In the genomic region with DNA sequence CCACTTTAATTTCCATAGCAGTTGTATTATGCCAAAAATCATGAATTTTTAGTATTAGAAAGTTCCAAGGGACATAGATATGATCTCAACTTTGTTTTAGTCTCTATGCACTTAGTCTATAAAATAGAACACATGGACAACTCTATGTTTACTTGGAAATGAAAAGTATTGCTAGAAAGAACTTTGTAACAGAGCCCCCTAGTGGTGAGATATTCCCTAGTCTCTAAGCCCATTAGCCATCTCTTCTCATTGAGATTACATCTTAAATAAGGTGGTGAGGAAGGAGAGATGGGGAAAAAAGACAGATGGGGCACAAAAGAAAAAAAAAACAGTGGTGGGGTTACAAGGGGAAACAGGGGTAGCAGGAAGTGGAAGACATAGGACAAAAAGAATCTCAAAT, we compare ENCODE assay signal across 16 mouse cellular contexts. TPM values are rescaled to one million over a fixed set of nuclear protein-coding genes. Genes with fewer than 3 reads are reported as not detected.
DNase-seq lines count a peak whose midpoint lies in the region; ATAC-seq and TF ChIP-seq lines count a peak whose summit lies in the region.
"Had no signal": no experiment of that assay in that cellular context is flagged by ENCODE, and none has a peak within 500 bp of the region (broad histone marks: within the 10 kb centered on the region; RNA-seq: fewer than 3 reads in every experiment).

No protein-coding gene starts in this region.

- H3K9ac ChIP-seq in heart, adult 2 months (ENCODE audit: low read depth, low read length) = no peak overlapping the region
- no peak overlapping the region for H3K9ac ChIP-seq in liver, adult 2 months (ENCODE audit: low read depth, low read length)
- no peak overlapping the region for H3K9ac ChIP-seq in liver, embryonic 12.5 days
- H3K9ac ChIP-seq in forebrain, embryonic 12.5 days = no peak overlapping the region
- no peak overlapping the region for H3K9ac ChIP-seq in forebrain, embryonic 15.5 days (replicated peaks)

- H3K4me3 ChIP-seq in heart, adult 2 months = no peak overlapping the region
- no peak overlapping the region for H3K4me3 ChIP-seq in heart, embryonic 10.5 days
- H3K4me3 ChIP-seq in liver, adult 2 months (ENCODE audit: insufficient read depth, low read depth, low read length) = no peak overlapping the region
- no peak overlapping the region for H3K4me3 ChIP-seq in liver, embryonic 12.5 days
- H3K4me3 ChIP-seq in forebrain, embryonic 12.5 days (replicated peaks) = no peak overlapping the region
- no peak overlapping the region for H3K4me3 ChIP-seq in forebrain, embryonic 15.5 days
- H3K4me3 ChIP-seq: myocyte had no signal

- H3K27ac ChIP-seq in heart, adult 2 months = no peak overlapping the region
- H3K27ac ChIP-seq in heart, embryonic 10.5 days = no peak overlapping the region
- no peak overlapping the region for H3K27ac ChIP-seq in liver, adult 2 months (replicated peaks; ENCODE audit: insufficient read depth, low read depth, low read length)
- no peak overlapping the region for H3K27ac ChIP-seq in liver, embryonic 12.5 days
- no peak overlapping the region for H3K27ac ChIP-seq in forebrain, embryonic 12.5 days
- no peak overlapping the region for H3K27ac ChIP-seq in forebrain, embryonic 15.5 days (replicated peaks)

- intact Hi-C loops in heart, adult 2 months (cut with DNase I) = no loop called here

- no peaks in the 10 kb centered on the region for H3K27me3 ChIP-seq in heart, adult 2 months (ENCODE audit: control insufficient read depth, insufficient read depth, low read length)
- H3K27me3 ChIP-seq in heart, embryonic 10.5 days (ENCODE audit: insufficient read depth, poor library complexity, severe bottlenecking) = no peaks in the 10 kb centered on the region
- H3K27me3 ChIP-seq in liver, adult 2 months (ENCODE audit: control insufficient read depth, insufficient read depth, low read length) = no peaks in the 10 kb centered on the region
- no peaks in the 10 kb centered on the region for H3K27me3 ChIP-seq in liver, embryonic 12.5 days (replicated peaks)
- H3K27me3 ChIP-seq in forebrain, embryonic 12.5 days = no peaks in the 10 kb centered on the region
- H3K27me3 ChIP-seq in forebrain, embryonic 15.5 days = no peaks in the 10 kb centered on the region

- no peak for DNase-seq in heart, adult 2 months
- no peak for DNase-seq in heart, embryonic 10.5 days (ENCODE audit: low spot score)
- DNase-seq in liver, adult 2 months (ENCODE audit: extremely low read depth, low read depth, low spot score) = peak; percentile 14
- DNase-seq in ES-CJ7 (ENCODE audit: low read depth, low spot score) = peak; percentile 30
- DNase-seq: cerebellum, postnatal 36 days; gastrocnemius, postnatal 36 days; lung, postnatal 4 days had no signal

- H3K9me3 ChIP-seq in heart, embryonic 10.5 days = no peaks in the 10 kb centered on the region
- H3K9me3 ChIP-seq in liver, embryonic 12.5 days (replicated peaks) = no peaks in the 10 kb centered on the region
- no peaks in the 10 kb centered on the region for H3K9me3 ChIP-seq in forebrain, embryonic 12.5 days
- H3K9me3 ChIP-seq in forebrain, embryonic 15.5 days = no peaks in the 10 kb centered on the region

- H3K4me1 ChIP-seq in heart, adult 2 months (ENCODE audit: control insufficient read depth, insufficient read depth, low read length) = no peaks in the 10 kb centered on the region
- H3K4me1 ChIP-seq in heart, embryonic 10.5 days = no peaks in the 10 kb centered on the region
- no peaks in the 10 kb centered on the region for H3K4me1 ChIP-seq in liver, adult 2 months (ENCODE audit: control insufficient read depth, insufficient read depth, low read length)
- H3K4me1 ChIP-seq in liver, embryonic 12.5 days = no peaks in the 10 kb centered on the region
- no peaks in the 10 kb centered on the region for H3K4me1 ChIP-seq in forebrain, embryonic 12.5 days
- H3K4me1 ChIP-seq in forebrain, embryonic 15.5 days = no peaks in the 10 kb centered on the region

- no peak for ATAC-seq in liver, embryonic 12.5 days
- peak; percentile 50; the same call in 1 of the 2 replicates for ATAC-seq in granulocyte monocyte progenitor cell, adult 5-6 weeks (replicated peaks; ENCODE audit: poor library complexity, severe bottlenecking)
- ATAC-seq in forebrain, embryonic 12.5 days (ENCODE audit: low FRiP score) = no peak
- no peak for ATAC-seq in forebrain, embryonic 15.5 days (replicated peaks)

- H3K36me3 ChIP-seq in heart, adult 2 months (ENCODE audit: control insufficient read depth, insufficient read depth, low read length) = no peaks in the 10 kb centered on the region
- no peaks in the 10 kb centered on the region for H3K36me3 ChIP-seq in heart, embryonic 10.5 days
- H3K36me3 ChIP-seq in liver, adult 2 months (ENCODE audit: control insufficient read depth, insufficient read depth, low read length) = no peaks in the 10 kb centered on the region
- H3K36me3 ChIP-seq in liver, embryonic 12.5 days = no peaks in the 10 kb centered on the region
- no peaks in the 10 kb centered on the region for H3K36me3 ChIP-seq in forebrain, embryonic 12.5 days (replicated peaks)
- H3K36me3 ChIP-seq in forebrain, embryonic 15.5 days = no peaks in the 10 kb centered on the region
- H3K36me3 ChIP-seq: G1E had no signal

- TF ChIP-seq CTCF in heart, adult 2 months (IDR thresholded peaks at IDR 0.05) = peak; percentile 59
- TF ChIP-seq CTCF in liver, adult 2 months (IDR thresholded peaks at IDR 0.05; ENCODE audit: low read depth, low read length) = peak; percentile 31; the same call in 1 of the 2 replicates

- TF ChIP-seq POLR2A in heart, adult 2 months (IDR thresholded peaks at IDR 0.05; ENCODE audit: insufficient read depth, low read depth, low read length) = no peak
- TF ChIP-seq POLR2A in liver, adult 2 months (IDR thresholded peaks at IDR 0.05; ENCODE audit: extremely low read depth, insufficient read depth, low read length) = no peak

- no peaks in the 10 kb centered on the region for H3K79me2 ChIP-seq in heart, adult 2 months (replicated peaks; ENCODE audit: control insufficient read depth, insufficient read depth, low read length)
- no peaks in the 10 kb centered on the region for H3K79me2 ChIP-seq in liver, adult 2 months (ENCODE audit: control insufficient read depth, insufficient read depth, low read length)

- no peak overlapping the region for H3K4me2 ChIP-seq in liver, embryonic 12.5 days
- no peak overlapping the region for H3K4me2 ChIP-seq in forebrain, embryonic 12.5 days
- H3K4me2 ChIP-seq in forebrain, embryonic 15.5 days (replicated peaks) = no peak overlapping the region

- TF ChIP-seq EP300 in heart, adult 2 months (IDR thresholded peaks at IDR 0.05; ENCODE audit: insufficient read depth, low read depth, low read length) = no peak

RNA-seq across cellular contexts. Expression of gene Olfr469, which starts 5.9 kb away (rescaled TPM):
- total RNA-seq in heart, adult 2 months (2021) = not detected
- polyA plus RNA-seq in heart, adult 2 months (2012; rRNA removed) = not detected in 2 replicates
- not detected in 2 replicates for polyA plus RNA-seq in heart, embryonic 10.5 days (2016; fragmentation: Nextera tagmentation; extraction: Ambion mirVana)
- not detected in 2 replicates for total RNA-seq in liver, adult 2 months (2014; rRNA removed)
- polyA plus RNA-seq in liver, adult 2 months (2012; rRNA removed) = not detected in 2 replicates
- polyA plus RNA-seq in liver, embryonic 12.5 days (2016; fragmentation: Nextera tagmentation; extraction: Ambion mirVana) = not detected in 2 replicates
- not detected in 2 replicates for total RNA-seq in granulocyte monocyte progenitor cell, adult 5-6 weeks (2014; fragmentation: Nextera tagmentation)
- total RNA-seq in granulocyte monocyte progenitor cell, adult 5-6 weeks (2017) = not detected in 2 replicates
- polyA plus RNA-seq in forebrain, embryonic 12.5 days (2016; fragmentation: Nextera tagmentation; extraction: Ambion mirVana) = not detected in 2 replicates
- not detected in 2 replicates for polyA plus RNA-seq in forebrain, embryonic 15.5 days (2015; fragmentation: Nextera tagmentation; extraction: Ambion mirVana)
- total RNA-seq: gastrocnemius, postnatal 36 days; hematopoietic stem cell, adult 5-6 weeks; left cerebral cortex, postnatal 36 days had no signal
- polyA plus RNA-seq: G1E; large intestine, adult 2 months; myocyte had no signal

RNA-seq across cellular contexts. Expression of gene Olfr467, which starts 7.4 kb away (rescaled TPM):
- not detected for total RNA-seq in heart, adult 2 months (2021)
- polyA plus RNA-seq in heart, adult 2 months (2012; rRNA removed) = not detected in 2 replicates
- polyA plus RNA-seq in heart, embryonic 10.5 days (2016; fragmentation: Nextera tagmentation; extraction: Ambion mirVana) = not detected in 2 replicates
- total RNA-seq in liver, adult 2 months (2014; rRNA removed) = not detected in 2 replicates
- polyA plus RNA-seq in liver, adult 2 months (2012; rRNA removed) = not detected in 2 replicates
- not detected in 2 replicates for polyA plus RNA-seq in liver, embryonic 12.5 days (2016; fragmentation: Nextera tagmentation; extraction: Ambion mirVana)
- not detected in 2 replicates for total RNA-seq in granulocyte monocyte progenitor cell, adult 5-6 weeks (2014; fragmentation: Nextera tagmentation)
- not detected in 2 replicates for total RNA-seq in granulocyte monocyte progenitor cell, adult 5-6 weeks (2017)
- polyA plus RNA-seq in forebrain, embryonic 12.5 days (2016; fragmentation: Nextera tagmentation; extraction: Ambion mirVana) = not detected in 2 replicates
- not detected in 2 replicates for polyA plus RNA-seq in forebrain, embryonic 15.5 days (2015; fragmentation: Nextera tagmentation; extraction: Ambion mirVana)
- total RNA-seq: G1E; gastrocnemius, postnatal 36 days; hematopoietic stem cell, adult 5-6 weeks; left cerebral cortex, postnatal 36 days had no signal
- polyA plus RNA-seq: G1E; large intestine, adult 2 months; myocyte had no signal

RNA-seq across cellular contexts. Expression of gene Ovch2, which starts 18.4 kb away (rescaled TPM):
- not detected for total RNA-seq in heart, adult 2 months (2021)
- not detected in 2 replicates for polyA plus RNA-seq in heart, adult 2 months (2012; rRNA removed)
- polyA plus RNA-seq in heart, embryonic 10.5 days (2016; fragmentation: Nextera tagmentation; extraction: Ambion mirVana) = not detected in 2 replicates
- not detected in 2 replicates for total RNA-seq in liver, adult 2 months (2014; rRNA removed)
- polyA plus RNA-seq in liver, adult 2 months (2012; rRNA removed) = not detected in 2 replicates
- polyA plus RNA-seq in liver, embryonic 12.5 days (2016; fragmentation: Nextera tagmentation; extraction: Ambion mirVana) = not detected in 2 replicates
- not detected in 2 replicates for total RNA-seq in granulocyte monocyte progenitor cell, adult 5-6 weeks (2014; fragmentation: Nextera tagmentation)
- total RNA-seq in granulocyte monocyte progenitor cell, adult 5-6 weeks (2017) = not detected in 2 replicates
- not detected in 2 replicates for polyA plus RNA-seq in forebrain, embryonic 12.5 days (2016; fragmentation: Nextera tagmentation; extraction: Ambion mirVana)
- polyA plus RNA-seq in forebrain, embryonic 15.5 days (2015; fragmentation: Nextera tagmentation; extraction: Ambion mirVana) = not detected in 2 replicates
- total RNA-seq: G1E; gastrocnemius, postnatal 36 days; hematopoietic stem cell, adult 5-6 weeks; left cerebral cortex, postnatal 36 days had no signal
- polyA plus RNA-seq: G1E; large intestine, adult 2 months; myocyte had no signal

RNA-seq across cellular contexts. Expression of gene Olfr470, which starts 27.8 kb away (rescaled TPM):
- not detected for total RNA-seq in heart, adult 2 months (2021)
- polyA plus RNA-seq in heart, adult 2 months (2012; rRNA removed) = not detected in 2 replicates
- polyA plus RNA-seq in heart, embryonic 10.5 days (2016; fragmentation: Nextera tagmentation; extraction: Ambion mirVana) = not detected in 2 replicates
- not detected in 2 replicates for total RNA-seq in liver, adult 2 months (2014; rRNA removed)
- polyA plus RNA-seq in liver, adult 2 months (2012; rRNA removed) = not detected in 2 replicates
- polyA plus RNA-seq in liver, embryonic 12.5 days (2016; fragmentation: Nextera tagmentation; extraction: Ambion mirVana) = not detected in 2 replicates
- not detected in 2 replicates for total RNA-seq in granulocyte monocyte progenitor cell, adult 5-6 weeks (2014; fragmentation: Nextera tagmentation)
- not detected in 2 replicates for total RNA-seq in granulocyte monocyte progenitor cell, adult 5-6 weeks (2017)
- not detected in 2 replicates for polyA plus RNA-seq in forebrain, embryonic 12.5 days (2016; fragmentation: Nextera tagmentation; extraction: Ambion mirVana)
- polyA plus RNA-seq in forebrain, embryonic 15.5 days (2015; fragmentation: Nextera tagmentation; extraction: Ambion mirVana) = not detected in 2 replicates
- total RNA-seq: gastrocnemius, postnatal 36 days; hematopoietic stem cell, adult 5-6 weeks; left cerebral cortex, postnatal 36 days had no signal
- polyA plus RNA-seq: G1E; large intestine, adult 2 months; myocyte had no signal

Comparison
In these comparisons a context has a peak if more than half of its experiments do, and no peak if none do; other contexts are left out.
1. DNase-seq: peak in liver, adult 2 months (single experiment) and ES-CJ7 (single experiment); none in heart, adult 2 months (0 of 2) and heart, embryonic 10.5 days (single experiment).